Mouse (Mus musculus) stomach, postnatal 0 days (tissue): Measurements from ENCODE around the gene Mast4. TPM values are rescaled to one million over a fixed set of nuclear protein-coding genes. Genes with fewer than 3 reads are reported as not detected.
A peak's percentile ranks its signal among the peaks of the same experiment; 100 is the strongest.

Experiments
- ATAC-seq: fragments of 200-750 bp; cut with Nextera tagmentation; 2 replicates; pipeline ENCODE4 v1.8.0; 2017; ENCODE audit not compliant: low FRiP score, low TSS enrichment
- DNase-seq: peaks from one replicate; pipeline ENCODE4 v3.0.0-alpha.2; 2016; ENCODE audit warnings: low spot score
- H3K27ac ChIP-seq: fragments of 300-500 bp; sonication (generic); replicated peaks from 2 replicates; pipeline ENCODE4 v1.5.1; 2014; ENCODE audit warnings: mild to moderate bottlenecking, control low read depth
- H3K27me3 ChIP-seq: fragments of 300-500 bp; sonication (generic); 2 replicates; pipeline ENCODE4 v1.6.1; 2014; ENCODE audit warnings: low read length; ENCODE audit not compliant: control insufficient read depth, insufficient read depth
- H3K36me3 ChIP-seq: fragments of 300-500 bp; sonication (generic); 2 replicates; pipeline ENCODE4 v1.6.1; 2014; ENCODE audit warnings: low read length, mixed read lengths; ENCODE audit not compliant: control insufficient read depth, insufficient read depth
- H3K4me1 ChIP-seq: fragments of 300-500 bp; sonication (generic); replicated peaks from 2 replicates; pipeline ENCODE4 v1.6.1; 2014; ENCODE audit warnings: antibody characterized with exemption; ENCODE audit not compliant: control insufficient read depth, insufficient read depth
- H3K4me2 ChIP-seq: fragments of 300-500 bp; sonication (generic); replicated peaks from 2 replicates; pipeline ENCODE4 v1.6.1; 2014; ENCODE audit warnings: low read depth, mild to moderate bottlenecking, control low read depth, moderate library complexity
- H3K4me3 ChIP-seq: fragments of 300-500 bp; sonication (generic); 2 replicates; pipeline ENCODE4 v1.5.1; 2014; ENCODE audit warnings: low read depth, low read length, control low read depth
- H3K9ac ChIP-seq: fragments of 300-500 bp; sonication (generic); 2 replicates; pipeline ENCODE4 v1.6.1; 2014; ENCODE audit warnings: mild to moderate bottlenecking, low read length, control low read depth, mixed read lengths
- H3K9me3 ChIP-seq: fragments of 300-500 bp; sonication (generic); 2 replicates; pipeline ENCODE4 v1.6.1; 2016; ENCODE audit warnings: low read length; ENCODE audit not compliant: control insufficient read depth
- CTCF ChIP-seq: IDR thresholded peaks from 2 replicates; pipeline ENCODE4 v1.5.1; 2016; ENCODE audit warnings: antibody characterized with exemption, low read depth, mild to moderate bottlenecking, moderate library complexity
- EP300 ChIP-seq: optimal IDR thresholded peaks from 2 replicates; pipeline ENCODE3; 2016; ENCODE audit warnings: antibody characterized with exemption
- WGBS: fragments of 180-500 bp; shearing (Covaris S2); extraction: QIAGEN DNeasy Blood & Tissue Kit; methylation state at CpG from one replicate; pipeline ENCODE4 v1.1.7; 2014; 5-methylcytosine and 5-hydroxymethylcytosine counted together
- polyA plus RNA-seq: library from polyadenylated mRNA; unstranded; fragments of >200 nt; fragmentation: Nextera tagmentation; extraction: Ambion mirVana; gene quantifications from 2 replicates; pipeline ENCODE4 v1.2.1, GENCODE M21; 2015

Mast4 gene
- polyA plus RNA-seq, 1 experiment from 2014 or later, result 18.2 TPM

- Histone ChIP-seq H3K9me3 (no peaks in the 10 kb centered on the region), H3K36me3 (no peaks in the 10 kb centered on the region), H3K4me1 (0 out of 2 replicates have a peak, but pooled peaks cover 3% of the 10 kb centered on the region), H3K9ac (no peak overlapping the region), H3K4me2 (0 out of 2 replicates have a peak overlapping the region, but pooled peaks have one; percentile 14), H3K4me3 (no peak overlapping the region), H3K27ac (peak overlapping the region; percentile 82), H3K27me3 (no peaks in the 10 kb centered on the region)
- DNase-seq (no peak), ATAC-seq (no peak)
- WGBS, result 67% methylated on average over 8 of the region's 8 CpGs
- TF ChIP-seq CTCF, result no peak
- no peak for TF ChIP-seq EP300
Observed at GRCm38 (mm10) chr13:102888211-102888610, 446.1 kb downstream of the Mast4 start.

DNA sequence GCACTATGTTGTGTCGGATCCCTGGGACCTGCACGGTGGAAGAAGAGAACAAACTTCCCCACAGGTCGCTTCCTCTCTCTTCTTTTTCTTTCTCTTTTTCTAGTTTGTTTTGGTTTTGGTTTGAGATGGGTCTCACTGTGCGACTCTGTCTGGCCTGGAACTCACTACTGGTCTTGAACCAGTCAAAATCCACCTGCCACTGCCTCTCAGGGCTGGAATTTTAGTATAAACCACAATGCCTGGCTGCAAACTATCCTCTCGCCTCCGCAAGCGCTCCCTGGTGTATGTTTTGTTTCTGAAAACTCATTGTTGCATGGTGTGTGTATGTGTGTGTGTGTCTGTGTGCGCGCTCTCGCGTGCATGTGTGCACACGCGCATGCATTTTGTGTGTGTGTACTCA, 446.8 kb downstream of the Mast4 start:
- no peak for TF ChIP-seq CTCF
- TF ChIP-seq EP300, result no peak
- Histone ChIP-seq H3K9ac (no peak overlapping the region), H3K27ac (no peak overlapping the region), H3K4me1 (0 out of 2 replicates have a peak, but pooled peaks cover 3% of the 10 kb centered on the region), H3K9me3 (no peaks in the 10 kb centered on the region), H3K27me3 (no peaks in the 10 kb centered on the region), H3K4me2 (no peak overlapping the region), H3K4me3 (no peak overlapping the region), H3K36me3 (no peaks in the 10 kb centered on the region)
- ATAC-seq (no peak), DNase-seq (no peak)
- WGBS, result 93% methylated on average over 13 of the region's 13 CpGs

GRCm38 (mm10) chr13:102886788-102887187, 447.5 kb downstream of the Mast4 start:
- H3K27me3 ChIP-seq, result no peaks in the 10 kb centered on the region
- H3K4me2 ChIP-seq, result no peak overlapping the region
- WGBS, result 53% methylated on average over 8 of the region's 8 CpGs
- ATAC-seq (no peak), DNase-seq (no peak)
- H3K9ac ChIP-seq, result no peak overlapping the region
- H3K36me3 ChIP-seq, result no peaks in the 10 kb centered on the region
- no peaks in the 10 kb centered on the region for H3K9me3 ChIP-seq
- no peak overlapping the region for H3K27ac ChIP-seq
- H3K4me3 ChIP-seq, result no peak overlapping the region
- TF ChIP-seq CTCF (no peak), EP300 (no peak)
- 0 out of 2 replicates have a peak, but pooled peaks cover 3% of the 10 kb centered on the region for H3K4me1 ChIP-seq

DNA sequence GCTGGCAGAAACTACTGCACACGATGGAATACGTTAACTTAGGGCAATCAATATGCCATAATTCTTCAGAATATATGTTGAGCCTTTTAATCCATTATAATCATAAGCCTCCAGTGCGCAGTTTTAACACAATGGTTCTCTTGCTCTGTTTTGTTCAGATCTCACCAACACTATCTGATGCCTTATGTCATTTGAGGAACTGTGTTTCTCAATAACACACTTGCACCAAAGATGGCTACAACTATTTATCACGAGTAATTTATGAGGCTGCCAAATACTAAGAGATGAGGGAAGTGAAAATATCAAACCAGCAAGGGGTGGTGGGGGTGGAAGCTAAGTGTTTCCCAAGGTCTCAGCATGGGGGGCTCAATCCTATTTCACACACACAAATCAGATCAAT, 448.1 kb downstream of the Mast4 start:
- H3K27ac ChIP-seq, result no peak overlapping the region
- no peak overlapping the region for H3K4me3 ChIP-seq
- no peaks in the 10 kb centered on the region for H3K36me3 ChIP-seq
- no peak for TF ChIP-seq CTCF
- no peak for TF ChIP-seq EP300
- 0 out of 2 replicates have a peak, but pooled peaks cover 3% of the 10 kb centered on the region for H3K4me1 ChIP-seq
- DNase-seq (no peak), ATAC-seq (no peak)
- H3K9me3 ChIP-seq, result no peaks in the 10 kb centered on the region
- H3K27me3 ChIP-seq, result no peaks in the 10 kb centered on the region
- no peak overlapping the region for H3K9ac ChIP-seq
- H3K4me2 ChIP-seq, result no peak overlapping the region
- WGBS, result 68% methylated on average over 4 of the region's 4 CpGs

GRCm38 (mm10) chr13:102880381-102881076, 453.8 kb downstream of the Mast4 start:
- no peaks in the 10 kb centered on the region for H3K9me3 ChIP-seq
- DNase-seq (no peak), ATAC-seq (0 out of 2 replicates have a peak, but pooled peaks have one; percentile 33)
- no peak overlapping the region for H3K9ac ChIP-seq
- no peak overlapping the region for H3K27ac ChIP-seq
- H3K36me3 ChIP-seq, result no peaks in the 10 kb centered on the region
- H3K4me2 ChIP-seq, result no peak overlapping the region
- TF ChIP-seq EP300 (no peak), CTCF (no peak)
- no peaks in the 10 kb centered on the region for H3K27me3 ChIP-seq
- H3K4me3 ChIP-seq, result no peak overlapping the region
- H3K4me1 ChIP-seq, result peaks cover 5% of the 10 kb centered on the region; the same call in 1 of the 2 replicates
- WGBS, result 78% methylated on average over 7 of the region's 7 CpGs

- ATAC-seq, result no peak
- H3K27me3 ChIP-seq, result no peaks in the 10 kb centered on the region
- H3K4me3 ChIP-seq, result no peak overlapping the region
- no peak for TF ChIP-seq CTCF
- no peak for TF ChIP-seq EP300
- peak overlapping the region; percentile 31; the same call in 1 of the 2 replicates for H3K27ac ChIP-seq
- H3K4me2 ChIP-seq, result no peak overlapping the region
- H3K4me1 ChIP-seq, result peaks cover 5% of the 10 kb centered on the region; the same call in 1 of the 2 replicates
- H3K9me3 ChIP-seq, result no peaks in the 10 kb centered on the region
- DNase-seq, result no peak
- WGBS, result 25% methylated on average over 6 of the region's 6 CpGs
- H3K36me3 ChIP-seq, result no peaks in the 10 kb centered on the region
- no peak overlapping the region for H3K9ac ChIP-seq
Observed at GRCm38 (mm10) chr13:102878631-102879030, 455.7 kb downstream of the Mast4 start.
